Mouse (Mus musculus) midbrain, embryonic 14.5 days (tissue): ENCODE data around the gene Fam171a2. TPM values are rescaled to one million over a fixed set of nuclear protein-coding genes. Genes with fewer than 3 reads are reported as not detected.
A peak's percentile ranks its signal among the peaks of the same experiment; 100 is the strongest.

ENCODE experiments used
- ATAC-seq: fragments of 200-750 bp; cut with Nextera tagmentation; 2 replicates; pipeline ENCODE4 v1.8.0; 2017; ENCODE audit warnings: moderate number of reproducible peaks, moderate library complexity; ENCODE audit not compliant: low FRiP score, low TSS enrichment
- DNase-seq: peaks from one replicate; pipeline ENCODE4 v3.0.0-alpha.2; 2015
- H3K27ac ChIP-seq: fragments of 300-500 bp; sonication (generic); replicated peaks from 2 replicates; pipeline ENCODE4 v1.5.1; 2014; ENCODE audit warnings: mild to moderate bottlenecking, low read depth, low read length, moderate library complexity
- H3K27me3 ChIP-seq: fragments of 300-500 bp; sonication (generic); 2 replicates; pipeline ENCODE4 v1.6.1; 2014; ENCODE audit warnings: low read length, control low read depth, mixed read lengths; ENCODE audit not compliant: control insufficient read depth, insufficient read depth
- H3K36me3 ChIP-seq: fragments of 300-500 bp; sonication (generic); 2 replicates; pipeline ENCODE4 v1.6.1; 2014; ENCODE audit warnings: low read length, control low read depth; ENCODE audit not compliant: control insufficient read depth, insufficient read depth
- H3K4me1 ChIP-seq: fragments of 300-500 bp; sonication (generic); 2 replicates; pipeline ENCODE4 v1.6.1; 2014; ENCODE audit warnings: mild to moderate bottlenecking, antibody characterized with exemption, low read length, control low read depth; ENCODE audit not compliant: control insufficient read depth, insufficient read depth
- H3K4me2 ChIP-seq: fragments of 300-500 bp; sonication (generic); 2 replicates; pipeline ENCODE4 v1.6.1; 2014; ENCODE audit warnings: mild to moderate bottlenecking, low read length, moderate library complexity
- H3K4me3 ChIP-seq: fragments of 300-500 bp; sonication (generic); replicated peaks from 2 replicates; pipeline ENCODE4 v1.5.1; 2014; ENCODE audit warnings: low read depth, low read length
- H3K9ac ChIP-seq: fragments of 300-500 bp; sonication (generic); replicated peaks from 2 replicates; pipeline ENCODE4 v1.6.1; 2014; ENCODE audit warnings: mild to moderate bottlenecking, low read length, moderate library complexity
- H3K9me3 ChIP-seq: fragments of 300-500 bp; sonication (generic); 2 replicates; pipeline ENCODE4 v1.6.1; 2016; ENCODE audit warnings: low read length, control low read depth, mixed read lengths; ENCODE audit not compliant: control insufficient read depth
- WGBS: fragments of 180-500 bp; shearing (Covaris S2); extraction: QIAGEN DNeasy Blood & Tissue Kit; methylation state at CpG from one replicate; pipeline ENCODE4 v1.1.7; 2014; 5-methylcytosine and 5-hydroxymethylcytosine counted together
- polyA plus RNA-seq: library from polyadenylated mRNA; unstranded; fragments of >200 nt; fragmentation: Nextera tagmentation; extraction: Ambion mirVana; gene quantifications from 2 replicates; pipeline ENCODE4 v1.2.1, GENCODE M21; 2014

Gene Fam171a2
- polyA plus RNA-seq, 1 experiment from 2014 or later = 28.6 TPM

- no peaks in the 10 kb centered on the region for H3K9me3 ChIP-seq
- WGBS = 8% methylated on average over 26 of the region's 26 CpGs
- DNase-seq (peak; percentile 78), ATAC-seq (no peak)
- H3K9ac ChIP-seq = no peak overlapping the region
- H3K36me3 ChIP-seq = no peaks in the 10 kb centered on the region
- 0 out of 2 replicates have a peak overlapping the region, but pooled peaks have one; percentile 73 for H3K4me2 ChIP-seq
- H3K4me1 ChIP-seq = peaks cover 8% of the 10 kb centered on the region
- H3K4me3 ChIP-seq = no peak overlapping the region
- H3K27ac ChIP-seq = no peak overlapping the region
- no peaks in the 10 kb centered on the region for H3K27me3 ChIP-seq
Observed at GRCm38 (mm10) chr11:102465713-102466436, 18.4 kb upstream of the Fam171a2 start.

GRCm38 (mm10) chr11:102464901-102465300, 17.4 kb upstream of the Fam171a2 start:
- Histone ChIP-seq H3K36me3 (no peaks in the 10 kb centered on the region), H3K9ac (no peak overlapping the region), H3K9me3 (no peaks in the 10 kb centered on the region), H3K27ac (no peak overlapping the region), H3K4me1 (peaks cover 8% of the 10 kb centered on the region), H3K27me3 (no peaks in the 10 kb centered on the region), H3K4me3 (no peak overlapping the region), H3K4me2 (no peak overlapping the region)
- DNase-seq = no peak
- no peak for ATAC-seq
- WGBS = 94% methylated on average over 6 of the region's 6 CpGs

DNA sequence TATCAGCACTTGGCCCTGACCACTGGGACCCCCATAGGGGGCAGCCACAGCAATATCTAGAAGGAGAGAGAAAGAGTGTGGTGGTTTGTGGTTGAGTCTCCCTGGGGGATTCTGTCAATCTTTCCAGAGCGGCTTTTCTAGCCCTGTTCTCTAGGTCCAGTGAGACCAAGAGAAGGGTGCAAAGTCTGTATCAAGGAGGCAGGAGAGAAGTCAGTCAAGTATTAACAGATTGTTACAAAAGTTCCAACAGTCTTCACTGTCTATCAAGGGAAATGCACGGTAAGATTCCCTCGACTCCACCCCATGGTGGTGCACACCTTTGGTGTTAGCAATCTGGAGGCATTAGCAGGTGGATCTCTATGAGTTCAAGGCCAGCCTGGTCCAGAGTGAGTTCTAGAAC, 14.3 kb upstream of the Fam171a2 start:
- DNase-seq = no peak
- WGBS = 90% methylated on average over 3 of the region's 3 CpGs
- no peak overlapping the region for H3K9ac ChIP-seq

DNA sequence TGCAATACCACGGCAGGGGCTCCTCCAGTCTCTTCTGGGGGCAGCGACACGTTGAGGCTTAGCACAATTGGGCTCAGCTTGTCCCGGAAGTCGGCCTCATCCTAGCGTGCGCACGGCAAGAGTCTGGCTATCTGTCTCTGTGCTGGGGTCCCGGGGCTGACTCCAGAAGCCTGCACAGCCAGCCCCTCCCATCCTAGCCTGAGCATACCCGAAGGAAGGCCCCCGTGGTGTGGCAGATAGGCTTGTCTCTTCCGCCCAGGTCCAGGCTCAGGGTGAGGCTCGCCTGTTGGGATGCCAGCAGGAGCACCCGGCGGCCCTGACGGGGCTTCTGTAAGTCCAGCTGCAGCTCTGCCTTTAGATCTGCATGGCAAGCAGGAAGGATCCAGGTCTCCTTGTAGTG, 13.1 kb upstream of the Fam171a2 start:
- Histone ChIP-seq H3K4me2 (no peak overlapping the region), H3K36me3 (no peaks in the 10 kb centered on the region), H3K4me1 (peaks cover 2% of the 10 kb centered on the region; the same call in 1 of the 2 replicates), H3K27me3 (peaks cover 8% of the 10 kb centered on the region; the same call in 1 of the 2 replicates), H3K9me3 (no peaks in the 10 kb centered on the region), H3K27ac (no peak overlapping the region), H3K9ac (no peak overlapping the region), H3K4me3 (no peak overlapping the region)
- 57% methylated on average over 16 of the region's 16 CpGs for WGBS
- ATAC-seq = no peak
- no peak for DNase-seq

More for the DNA sequence above, 14.3 kb upstream of the Fam171a2 start:
- no peak for ATAC-seq
- Histone ChIP-seq H3K4me3 (no peak overlapping the region), H3K4me2 (no peak overlapping the region), H3K27me3 (peaks cover 7% of the 10 kb centered on the region; the same call in 1 of the 2 replicates), H3K4me1 (no peaks in the 10 kb centered on the region), H3K9me3 (no peaks in the 10 kb centered on the region), H3K27ac (no peak overlapping the region), H3K36me3 (no peaks in the 10 kb centered on the region)

GRCm38 (mm10) chr11:102455740-102456396, 8.4 kb upstream of the Fam171a2 start:
- Histone ChIP-seq H3K4me1 (peaks cover 5% of the 10 kb centered on the region; the same call in 1 of the 2 replicates), H3K4me2 (peak overlapping the region; percentile 68), H3K9me3 (no peaks in the 10 kb centered on the region), H3K9ac (peak overlapping the region; percentile 48), H3K27me3 (peaks cover 8% of the 10 kb centered on the region; the same call in 1 of the 2 replicates), H3K36me3 (no peaks in the 10 kb centered on the region), H3K27ac (no peak overlapping the region; the same call in 1 of the 2 replicates), H3K4me3 (peak overlapping the region; percentile 43)
- ATAC-seq = peak; percentile 87
- peak; percentile 90 for DNase-seq
- WGBS = under 1% methylated on average over 40 of the region's 40 CpGs

DNA sequence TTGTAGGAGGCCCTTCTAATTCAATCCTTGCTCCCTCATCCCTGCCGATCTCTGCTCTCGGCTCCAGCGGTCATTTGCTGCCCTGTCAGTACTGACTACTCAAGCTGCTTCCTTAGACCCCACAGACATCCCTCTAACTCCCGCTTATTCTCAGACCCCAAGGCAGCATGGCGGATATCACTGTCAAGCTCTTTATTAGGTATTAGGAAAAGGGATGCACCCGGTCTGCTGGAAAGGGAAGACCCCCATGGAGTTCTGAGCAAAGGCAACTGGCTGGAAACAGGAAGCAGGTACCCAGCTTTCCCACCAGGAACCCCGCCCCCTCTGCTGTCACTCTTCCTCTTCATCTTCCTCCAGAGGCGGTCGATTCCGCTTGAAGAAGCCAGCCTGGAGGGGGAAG, 5.6 kb upstream of the Fam171a2 start:
- Histone ChIP-seq H3K27ac (no peak overlapping the region), H3K4me1 (peaks cover 5% of the 10 kb centered on the region), H3K36me3 (no peaks in the 10 kb centered on the region), H3K4me2 (no peak overlapping the region), H3K27me3 (peaks cover 8% of the 10 kb centered on the region; the same call in 1 of the 2 replicates), H3K9me3 (no peaks in the 10 kb centered on the region), H3K4me3 (no peak overlapping the region), H3K9ac (no peak overlapping the region)
- no peak for ATAC-seq
- 18% methylated on average over 10 of the region's 10 CpGs for WGBS
- no peak for DNase-seq

- Histone ChIP-seq H3K9ac (no peak overlapping the region), H3K27me3 (no peaks in the 10 kb centered on the region), H3K4me1 (peaks cover 24% of the 10 kb centered on the region), H3K4me3 (no peak overlapping the region), H3K4me2 (no peak overlapping the region), H3K36me3 (no peaks in the 10 kb centered on the region), H3K9me3 (no peaks in the 10 kb centered on the region), H3K27ac (no peak overlapping the region)
- DNase-seq = no peak
- no peak for ATAC-seq
- 38% methylated on average over 17 of the region's 17 CpGs for WGBS
Observed at GRCm38 (mm10) chr11:102449043-102450008, 1.8 kb upstream of the Fam171a2 start.

DNA sequence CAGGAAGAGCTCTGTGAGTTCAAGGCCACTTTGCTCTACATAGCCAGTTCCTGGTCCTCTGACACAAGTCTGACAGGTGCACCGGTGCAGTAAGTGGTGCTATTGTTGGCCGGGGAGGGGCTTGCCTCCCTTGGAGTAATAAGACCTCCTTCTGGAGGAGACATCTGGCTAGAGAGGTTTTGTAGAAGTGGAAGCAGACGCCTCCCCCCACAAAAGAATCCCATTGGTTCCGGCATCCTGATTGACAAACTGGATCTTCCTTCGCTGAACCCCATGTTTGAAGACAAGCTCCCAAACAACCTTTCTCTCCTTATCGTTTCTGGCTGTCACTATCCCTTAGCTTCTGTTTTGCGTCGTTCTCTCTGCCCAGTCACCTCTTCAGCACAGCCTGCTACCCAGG, 845 bp upstream of the Fam171a2 start:
- no peak for ATAC-seq
- 12% methylated on average over 8 of the region's 8 CpGs for WGBS
- Histone ChIP-seq H3K36me3 (peaks cover 8% of the 10 kb centered on the region), H3K4me3 (no peak overlapping the region), H3K9ac (no peak overlapping the region), H3K27me3 (no peaks in the 10 kb centered on the region), H3K4me2 (no peak overlapping the region), H3K4me1 (peaks cover 30% of the 10 kb centered on the region), H3K9me3 (no peaks in the 10 kb centered on the region), H3K27ac (no peak overlapping the region)
- DNase-seq = no peak
